Mouse (Mus musculus) liver, adult 2 months (tissue): ENCODE results near the gene Gclm. TPM values are rescaled to one million over a fixed set of nuclear protein-coding genes. Genes with fewer than 3 reads are reported as not detected.

Experiments
- DNase-seq: peaks from one replicate; pipeline ENCODE4 v3.0.0-alpha.2; 2011; ENCODE audit warnings: low read depth, low spot score; ENCODE audit errors: extremely low read depth
- H3K27ac ChIP-seq: fragments of 200-500 bp; replicated peaks from 2 replicates; pipeline ENCODE4 v1.5.1; 2012; ENCODE audit warnings: low read depth, mild to moderate bottlenecking, control low read depth, inconsistent platforms, low read length; ENCODE audit not compliant: insufficient read depth
- H3K27me3 ChIP-seq: fragments of 200-500 bp; 2 replicates; pipeline ENCODE4 v1.6.1; 2012; ENCODE audit warnings: mild to moderate bottlenecking, moderate library complexity, low read length, inconsistent platforms; ENCODE audit not compliant: control insufficient read depth, insufficient read depth
- H3K36me3 ChIP-seq: fragments of 200-500 bp; 2 replicates; pipeline ENCODE4 v1.6.1; 2012; ENCODE audit warnings: low read length, inconsistent platforms; ENCODE audit not compliant: control insufficient read depth, insufficient read depth
- H3K4me1 ChIP-seq: fragments of 200-500 bp; 2 replicates; pipeline ENCODE4 v1.6.1; 2011; ENCODE audit warnings: low read length; ENCODE audit not compliant: control insufficient read depth, insufficient read depth
- H3K4me3 ChIP-seq: fragments of 200-500 bp; 2 replicates; pipeline ENCODE4 v1.5.1; 2011; ENCODE audit warnings: low read depth, mild to moderate bottlenecking, control low read depth, low read length, moderate library complexity; ENCODE audit not compliant: insufficient read depth
- H3K79me2 ChIP-seq: fragments of 200-500 bp; 2 replicates; pipeline ENCODE4 v1.6.1; 2012; ENCODE audit warnings: inconsistent platforms, mild to moderate bottlenecking, low read length, moderate library complexity; ENCODE audit not compliant: control insufficient read depth, insufficient read depth
- H3K9ac ChIP-seq: fragments of 200-500 bp; 2 replicates; pipeline ENCODE4 v1.6.1; 2012; ENCODE audit warnings: low read depth, mild to moderate bottlenecking, control low read depth, inconsistent platforms, low read length
- CTCF ChIP-seq: fragments of 200-500 bp; IDR thresholded peaks from 2 replicates; pipeline ENCODE4 v1.5.1; 2011; ENCODE audit warnings: low read depth, low read length, control low read depth
- POLR2A ChIP-seq: fragments of 200-500 bp; IDR thresholded peaks from 2 replicates; pipeline ENCODE4 v1.6.1; 2011; ENCODE audit warnings: low read length, control low read depth; ENCODE audit not compliant: insufficient read depth; ENCODE audit errors: extremely low read depth
- WGBS: fragments of 180-500 bp; shearing (Covaris S2); methylation state at CpG from one replicate; pipeline ENCODE4 v1.1.7; 2018; 5-methylcytosine and 5-hydroxymethylcytosine counted together
- polyA plus RNA-seq: library from polyadenylated mRNA; depleted of rRNA; stranded (reverse); fragments of >200 nt; gene quantifications from 2 replicates; pipeline ENCODE4 v1.2.3, GENCODE M21; 2012
- total RNA-seq: library from RNA; depleted of rRNA; stranded (reverse); fragments of >200 nt; gene quantifications from 2 replicates; pipeline ENCODE4 v1.2.3, GENCODE M21; 2014

The Gclm gene
- total and polyA plus RNA-seq, 2 experiments: 57.6 to 236 TPM

- H3K27ac ChIP-seq: no peak overlapping the region
- peaks cover 4% of the 10 kb centered on the region; the same call in 1 of the 2 replicates for H3K79me2 ChIP-seq
- H3K27me3 ChIP-seq: no peaks in the 10 kb centered on the region
- H3K9ac ChIP-seq: no peak overlapping the region
- 0 out of 2 replicates have a peak, but pooled peaks cover 2% of the 10 kb centered on the region for H3K4me1 ChIP-seq
- no peak for DNase-seq
- WGBS: 77% methylated on average over 14 of the region's 14 CpGs
- no peaks in the 10 kb centered on the region for H3K36me3 ChIP-seq
- H3K4me3 ChIP-seq: no peak overlapping the region
- no peak for TF ChIP-seq CTCF
Measured at GRCm38 (mm10) chr3:122243416-122244167, 1.8 kb upstream of the Gclm start.

GRCm38 (mm10) chr3:122244759-122245158, 598 bp upstream of the Gclm start:
- no peak overlapping the region for H3K27ac ChIP-seq
- no peaks in the 10 kb centered on the region for H3K27me3 ChIP-seq
- H3K4me1 ChIP-seq: peaks cover 6% of the 10 kb centered on the region
- 56% methylated on average over 6 of the region's 6 CpGs for WGBS
- H3K36me3 ChIP-seq: no peaks in the 10 kb centered on the region
- H3K9ac ChIP-seq: no peak overlapping the region
- H3K79me2 ChIP-seq: peaks cover 10% of the 10 kb centered on the region; the same call in 1 of the 2 replicates
- DNase-seq: no peak
- no peak for TF ChIP-seq CTCF
- no peak for TF ChIP-seq POLR2A
- no peak overlapping the region for H3K4me3 ChIP-seq

- no peaks in the 10 kb centered on the region for H3K27me3 ChIP-seq
- no peak for TF ChIP-seq POLR2A
- peak; percentile 32; the same call in 1 of the 2 replicates for TF ChIP-seq CTCF
- H3K9ac ChIP-seq: peak overlapping the region; percentile 98
- peaks cover 17% of the 10 kb centered on the region; the same call in 1 of the 2 replicates for H3K79me2 ChIP-seq
- under 1% methylated on average over 50 of the region's 50 CpGs for WGBS
- peaks cover 14% of the 10 kb centered on the region for H3K4me1 ChIP-seq
- H3K27ac ChIP-seq: peak overlapping the region; percentile 95
- no peak for DNase-seq
- no peaks in the 10 kb centered on the region for H3K36me3 ChIP-seq
- peak overlapping the region; percentile 97 for H3K4me3 ChIP-seq
Measured at GRCm38 (mm10) chr3:122245878-122246332, 548 bp downstream of the Gclm start.

DNA sequence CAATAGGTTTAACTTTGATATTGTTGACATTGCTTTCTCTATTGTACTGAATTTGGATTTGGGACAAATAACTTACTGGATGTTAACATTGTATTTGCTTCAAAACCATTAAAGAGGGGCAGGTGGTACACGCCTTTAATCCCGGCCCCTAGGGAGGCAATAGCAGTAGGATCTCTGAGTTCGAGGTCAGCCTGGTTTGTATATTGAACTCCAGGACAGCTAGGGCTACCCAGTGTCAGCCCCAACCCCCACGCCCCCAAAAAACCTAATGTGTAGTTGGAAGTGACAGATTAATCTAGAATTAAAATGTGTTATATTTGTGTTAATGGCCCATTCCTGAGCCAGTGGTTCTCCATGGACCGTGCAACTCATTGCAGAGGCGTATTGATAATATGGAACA, 1.0 kb downstream of the Gclm start:
- no peaks in the 10 kb centered on the region for H3K27me3 ChIP-seq
- H3K4me3 ChIP-seq: peak overlapping the region; percentile 97
- 11% methylated on average over 6 of the region's 6 CpGs for WGBS
- H3K27ac ChIP-seq: peak overlapping the region; percentile 95
- peaks cover 18% of the 10 kb centered on the region for H3K4me1 ChIP-seq
- peak overlapping the region; percentile 98 for H3K9ac ChIP-seq
- H3K36me3 ChIP-seq: no peaks in the 10 kb centered on the region
- H3K79me2 ChIP-seq: peaks cover 22% of the 10 kb centered on the region; the same call in 1 of the 2 replicates
- no peak for TF ChIP-seq CTCF
- peak; percentile 52 for DNase-seq

- peak overlapping the region; percentile 97 for H3K4me3 ChIP-seq
- no peaks in the 10 kb centered on the region for H3K27me3 ChIP-seq
- H3K27ac ChIP-seq: peak overlapping the region; percentile 95
- no peaks in the 10 kb centered on the region for H3K36me3 ChIP-seq
- H3K79me2 ChIP-seq: peaks cover 24% of the 10 kb centered on the region; the same call in 1 of the 2 replicates
- peak; percentile 96 for DNase-seq
- 14% methylated on average over 12 of the region's 12 CpGs for WGBS
- no peak for TF ChIP-seq CTCF
- TF ChIP-seq POLR2A: no peak
- H3K4me1 ChIP-seq: peaks cover 21% of the 10 kb centered on the region
- peak overlapping the region; percentile 76 for H3K9ac ChIP-seq
Measured at GRCm38 (mm10) chr3:122246986-122247767, 1.8 kb downstream of the Gclm start.
